Mouse (Mus musculus) layer of hippocampus, postnatal 25 days (tissue): ENCODE data around the gene Hacd2. TPM values are rescaled to one million over a fixed set of nuclear protein-coding genes. Genes with fewer than 3 reads are reported as not detected.

Experiments used
- DNase-seq, 2 experiments: peaks; one replicate each; pipeline ENCODE4 v3.0.0; 2022; ENCODE audit warnings: mixed read lengths in 2 of 2, low spot score in 1 of 2; ENCODE audit errors: extremely low spot score in 1 of 2
- total RNA-seq, 2 experiments: library from RNA; stranded (reverse); gene quantifications; 2 replicates each; pipeline ENCODE4 v1.2.3; 2021

Gene Hacd2
- total RNA-seq: 10 to 100 TPM; 31.3 to 46.1 TPM

GRCm38 (mm10) chr16:35022242-35023137 lies at the start of gene Hacd2:
Hacd2 (plus strand) TSS chr16:35022428.
- peak; percentile 86 to 93 for DNase-seq

- no peak for DNase-seq
Observed at GRCm38 (mm10) chr16:34972471-34972870, 49.8 kb upstream of the Hacd2 start.

- DNase-seq: no peak
Observed at GRCm38 (mm10) chr16:34975544-34975943, 46.7 kb upstream of the Hacd2 start.

- no peak for DNase-seq
Observed at GRCm38 (mm10) chr16:34976630-34977029, 45.6 kb upstream of the Hacd2 start.

- DNase-seq: no peak
Observed at GRCm38 (mm10) chr16:34978018-34978417, 44.2 kb upstream of the Hacd2 start.

GRCm38 (mm10) chr16:34981009-34981408 lies 41.2 kb upstream of the Hacd2 start:
- no peak for DNase-seq

- no peak for DNase-seq
Observed at GRCm38 (mm10) chr16:34984203-34985030, 37.8 kb upstream of the Hacd2 start.

GRCm38 (mm10) chr16:34985031-34985346 lies 37.2 kb upstream of the Hacd2 start:
- DNase-seq: no peak

GRCm38 (mm10) chr16:34986211-34986825 lies 35.9 kb upstream of the Hacd2 start:
- DNase-seq: no peak

GRCm38 (mm10) chr16:34991365-34991764 lies 30.9 kb upstream of the Hacd2 start:
- DNase-seq: no peak

- no peak for DNase-seq
Observed at GRCm38 (mm10) chr16:34992854-34993253, 29.4 kb upstream of the Hacd2 start.

- DNase-seq: no peak
Observed at GRCm38 (mm10) chr16:34993694-34994330, 28.4 kb upstream of the Hacd2 start.

GRCm38 (mm10) chr16:34994641-34995141 lies 27.5 kb upstream of the Hacd2 start:
- no peak for DNase-seq

- DNase-seq: peak; percentile 41 to 74
Observed at GRCm38 (mm10) chr16:34996133-34996532, 26.1 kb upstream of the Hacd2 start.

GRCm38 (mm10) chr16:34997052-34997451 lies 25.2 kb upstream of the Hacd2 start:
- DNase-seq: no peak

- no peak for DNase-seq
Observed at GRCm38 (mm10) chr16:34997576-34997975, 24.7 kb upstream of the Hacd2 start.

GRCm38 (mm10) chr16:34999016-34999415 lies 23.2 kb upstream of the Hacd2 start:
- no peak for DNase-seq

- DNase-seq: no peak
Observed at GRCm38 (mm10) chr16:34999986-35000385, 22.2 kb upstream of the Hacd2 start.

- DNase-seq: no peak
Observed at GRCm38 (mm10) chr16:35000923-35001560, 21.2 kb upstream of the Hacd2 start.

- no peak for DNase-seq
Observed at GRCm38 (mm10) chr16:35004356-35004755, 17.9 kb upstream of the Hacd2 start.
